ENCODE assay signal across 18 mouse cellular contexts in the genomic region with DNA sequence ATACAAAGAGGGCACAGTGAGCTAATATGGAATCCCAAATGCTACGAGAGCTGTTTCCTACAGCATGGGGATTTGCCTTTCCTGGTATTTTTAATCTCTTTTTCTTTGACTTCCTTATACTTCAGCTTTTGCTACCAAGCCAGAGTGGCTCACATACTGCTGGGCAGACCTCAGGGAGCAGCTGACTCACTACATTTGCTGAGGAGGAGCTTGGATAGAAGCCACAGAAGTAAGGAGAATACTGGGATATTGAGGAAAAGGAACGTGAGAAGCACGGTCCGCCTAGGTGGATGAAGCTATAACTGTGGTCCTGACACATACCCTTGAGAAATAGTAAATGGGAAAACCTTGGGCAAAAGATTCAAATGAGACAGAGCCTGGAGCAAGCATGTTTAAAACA.
A peak's percentile ranks its signal among the peaks of the same experiment; 100 is the strongest.
DNase-seq lines count a peak whose midpoint lies in the region; ATAC-seq and TF ChIP-seq lines count a peak whose summit lies in the region.
"Had no signal": no experiment of that assay in that cellular context is flagged by ENCODE, and none has a peak within 500 bp of the region (broad histone marks: within the 10 kb centered on the region; RNA-seq: fewer than 3 reads in every experiment).

No protein-coding gene starts in this region.

- no peak overlapping the region for H3K4me3 ChIP-seq in left cerebral cortex, adult 2 months
- H3K4me3 ChIP-seq: embryonic facial prominence, embryonic 15.5 days; erythroblast, embryonic 14.5 days; forebrain, embryonic 10.5 days; heart, embryonic 12.5 days; hindbrain, embryonic 13.5 days had no signal

- DNase-seq in frontal cortex, postnatal 14 days (ENCODE audit: low spot score in 2 of 2) = no peak
- DNase-seq in cerebellum, adult 11 months = peak; percentile 17
- DNase-seq in cerebellum, adult 8-10 months = peak; percentile 37
- peak; percentile 16 to 59 for DNase-seq in cerebellum, postnatal 14 days
- no peak for DNase-seq in embryo, embryonic 9.5 days (ENCODE audit: extremely low spot score)
- no peak for DNase-seq in left cerebral cortex, adult 2 months (ENCODE audit: extremely low spot score in 1 of 2, low spot score in 2 of 2)
- no peak for DNase-seq in heart, postnatal 14 days
- DNase-seq: adrenal gland, postnatal 10 days; gastrocnemius, postnatal 14 days; kidney, adult 8-10 months had no signal

- no peak for TF ChIP-seq CTCF in left cerebral cortex, adult 2 months (IDR thresholded peaks at IDR 0.05)

- H3K27ac ChIP-seq in left cerebral cortex, adult 2 months = no peak overlapping the region
- H3K27ac ChIP-seq: embryonic facial prominence, embryonic 15.5 days; forebrain, embryonic 10.5 days; hindbrain, embryonic 13.5 days; hindbrain, postnatal 0 days had no signal

- peak; percentile 64 for ATAC-seq in frontal cortex, adult (ENCODE audit: low TSS enrichment)
- ATAC-seq: forebrain, embryonic 14.5 days; hindbrain, postnatal 0 days had no signal

- intact Hi-C loops in left cerebral cortex, adult 2 months (cut with DNase I) = no loop called here
- intact Hi-C loops in heart, postnatal 14 days (cut with DNase I) = no loop called here

Comparison
In these comparisons a context has a peak if more than half of its experiments do, and no peak if none do; other contexts are left out.
1. DNase-seq: peak in cerebellum, adult 11 months (single experiment), cerebellum, adult 8-10 months (single experiment) and cerebellum, postnatal 14 days (2 of 2); none in frontal cortex, postnatal 14 days (0 of 2), embryo, embryonic 9.5 days (single experiment), left cerebral cortex, adult 2 months (0 of 2) and heart, postnatal 14 days (0 of 2).